Mouse (Mus musculus): Measurements from ENCODE around the gene Snx30.

- TF ChIP-seq GATA1 (IDR thresholded peaks at IDR 0.05; ENCODE audit: borderline replicate concordance, low read length) (no peak), FLI1 (IDR thresholded peaks at IDR 0.05; ENCODE audit: low read length) (no peak)
Observed at GRCm38 (mm10) chr4:59845245-59845637, 39.6 kb downstream of the Snx30 start.
